Mouse (Mus musculus): ENCODE data around the gene D7Ertd443e.

The D7Ertd443e gene

GRCm38 (mm10) chr7:134227773-134228455 is 157.5 kb downstream of the D7Ertd443e start:
- DNase-seq (ENCODE audit: low spot score): no peak

GRCm38 (mm10) chr7:134227101-134227500 is 158.4 kb downstream of the D7Ertd443e start:
- DNase-seq (ENCODE audit: low spot score): no peak

GRCm38 (mm10) chr7:134226231-134226630 is 159.2 kb downstream of the D7Ertd443e start:
- no peak for DNase-seq (ENCODE audit: low spot score)

GRCm38 (mm10) chr7:134224741-134225612 is 160.5 kb downstream of the D7Ertd443e start:
- DNase-seq (ENCODE audit: low spot score): peak; percentile 73

GRCm38 (mm10) chr7:134224421-134224740 is 161.1 kb downstream of the D7Ertd443e start:
- DNase-seq (ENCODE audit: low spot score): peak; percentile 9

- DNase-seq (ENCODE audit: low spot score): peak; percentile 87
These were observed 161.9 kb downstream of the D7Ertd443e start for GRCm38 (mm10) chr7:134223444-134224161.
